Mouse (Mus musculus): ENCODE measurements at regions not wholly inside any gene's neighbourhood (a gene's known extent, or its start where the extent isn't known, plus 50 kb on each side); places are given as distances from the start of the nearest gene placed in this dataset.
A peak's percentile ranks its signal among the peaks of the same experiment; 100 is the strongest.

GRCm38 (mm10) chr6:143484941-143485340, 317.9 kb downstream of the Etnk1 start:
- peak in 1 of 2 experiments; percentile 7 for DNase-seq (ENCODE audit: low spot score in 2 of 2)

GRCm38 (mm10) chr6:143487003-143487402, 320.0 kb downstream of the Etnk1 start:
- peak in 1 of 2 experiments; percentile 7 for DNase-seq (ENCODE audit: low spot score in 2 of 2)

GRCm38 (mm10) chr6:143490019-143490418, 323.0 kb downstream of the Etnk1 start:
- no peak for DNase-seq (ENCODE audit: low spot score in 2 of 2)

- DNase-seq (ENCODE audit: low spot score in 2 of 2), result peak in 1 of 2 experiments; percentile 7
Measured at GRCm38 (mm10) chr6:143491380-143491779, 324.4 kb downstream of the Etnk1 start.

- DNase-seq (ENCODE audit: low spot score in 2 of 2), result no peak
Measured at GRCm38 (mm10) chr6:143493543-143493942, 326.5 kb downstream of the Etnk1 start.

GRCm38 (mm10) chr6:143494341-143494740, 327.3 kb downstream of the Etnk1 start:
- DNase-seq (ENCODE audit: low spot score in 2 of 2), result peak in 1 of 2 experiments; percentile 15

GRCm38 (mm10) chr6:143494886-143495285, 327.9 kb downstream of the Etnk1 start:
- DNase-seq (ENCODE audit: low spot score in 2 of 2), result no peak

GRCm38 (mm10) chr6:143498764-143499163, 331.7 kb downstream of the Etnk1 start:
- DNase-seq (ENCODE audit: low spot score in 2 of 2), result no peak

- DNase-seq (ENCODE audit: low spot score in 2 of 2), result no peak
Measured at GRCm38 (mm10) chr6:143499259-143500043, 332.4 kb downstream of the Etnk1 start.

- no peak for DNase-seq (ENCODE audit: low spot score in 2 of 2)
Measured at GRCm38 (mm10) chr6:143502803-143503202, 335.8 kb downstream of the Etnk1 start.

GRCm38 (mm10) chr6:143503953-143504352, 336.9 kb downstream of the Etnk1 start:
- no peak for DNase-seq (ENCODE audit: low spot score in 2 of 2)

- DNase-seq (ENCODE audit: low spot score in 2 of 2), result no peak
Measured at GRCm38 (mm10) chr6:143513459-143513858, 346.4 kb downstream of the Etnk1 start.

GRCm38 (mm10) chr6:143515137-143515536, 348.1 kb downstream of the Etnk1 start:
- DNase-seq (ENCODE audit: low spot score in 2 of 2), result no peak

GRCm38 (mm10) chr6:143516746-143517145, 349.7 kb downstream of the Etnk1 start:
- DNase-seq (ENCODE audit: low spot score in 2 of 2), result no peak

- DNase-seq (ENCODE audit: low spot score in 2 of 2), result no peak
Measured at GRCm38 (mm10) chr6:143518476-143518875, 351.5 kb downstream of the Etnk1 start.

- peak in 1 of 2 experiments; percentile 11 for DNase-seq (ENCODE audit: low spot score in 2 of 2)
Measured at GRCm38 (mm10) chr6:143519668-143520067, 352.6 kb downstream of the Etnk1 start.

- no peak for DNase-seq (ENCODE audit: low spot score in 2 of 2)
Measured at GRCm38 (mm10) chr6:143525092-143525491, 358.1 kb downstream of the Etnk1 start.

- DNase-seq (ENCODE audit: low spot score in 2 of 2), result peak in 1 of 2 experiments; percentile 11
Measured at GRCm38 (mm10) chr6:143528898-143529297, 361.9 kb downstream of the Etnk1 start.

GRCm38 (mm10) chr6:143530372-143531224, 363.6 kb downstream of the Etnk1 start:
- peak; percentile 13 to 29 for DNase-seq (ENCODE audit: low spot score in 2 of 2)

- DNase-seq (ENCODE audit: low spot score in 2 of 2), result peak; percentile 15 to 49
Measured at GRCm38 (mm10) chr6:143531477-143531876, 364.5 kb downstream of the Etnk1 start.

- DNase-seq (ENCODE audit: low spot score in 2 of 2), result peak; percentile 15 to 56
Measured at GRCm38 (mm10) chr6:143532380-143532779, 365.4 kb downstream of the Etnk1 start.

- peak; percentile 15 to 58 for DNase-seq (ENCODE audit: low spot score in 2 of 2)
Measured at GRCm38 (mm10) chr6:143535265-143535664, 368.2 kb downstream of the Etnk1 start.

GRCm38 (mm10) chr6:143535726-143536125, 368.7 kb downstream of the Etnk1 start:
- DNase-seq (ENCODE audit: low spot score in 2 of 2), result peak; percentile 4 to 49

Measured in urinary bladder, postnatal 4 days (tissue).